In genomic region chr3:145118254-145119001, GRCm38 (mm10) we compare ENCODE assay signal across 8 mouse cellular contexts. TPM values are rescaled to one million over a fixed set of nuclear protein-coding genes. Genes with fewer than 3 reads are reported as not detected.
DNase-seq lines count a peak whose midpoint lies in the region; ATAC-seq and TF ChIP-seq lines count a peak whose summit lies in the region.

TSS of gene Odf2l (plus strand) at chr3:145118588.

- H3K4me3 ChIP-seq in bone marrow macrophage, adult 2 months (ENCODE audit: insufficient read depth, low read length), result peak within 1 kb of the TSS; percentile 83
- peak within 1 kb of the TSS; percentile 76 for H3K4me3 ChIP-seq in embryonic fibroblast, embryonic 13.5 days (ENCODE audit: insufficient read depth, low read length)
- peak within 1 kb of the TSS; percentile 89 for H3K4me3 ChIP-seq in heart, embryonic 10.5 days
- peak within 1 kb of the TSS; percentile 88 for H3K4me3 ChIP-seq in kidney, embryonic 15.5 days (replicated peaks)

- H3K36me3 ChIP-seq in heart, embryonic 10.5 days, result no peaks in the 10 kb centered on the region
- no peaks in the 10 kb centered on the region for H3K36me3 ChIP-seq in kidney, embryonic 15.5 days

- TF ChIP-seq POLR2A in bone marrow macrophage, adult 2 months (IDR thresholded peaks at IDR 0.05; ENCODE audit: borderline replicate concordance, low read depth, low read length), result no peak
- peak; percentile 88 for TF ChIP-seq POLR2A in embryonic fibroblast, embryonic 13.5 days (IDR thresholded peaks at IDR 0.05; ENCODE audit: low read depth, low read length)

- DNase-seq in A20 (ENCODE audit: low read depth, low spot score) (peak; percentile 100), liver (peak; percentile 97)
- peak; percentile 98 for DNase-seq in heart, embryonic 10.5 days (ENCODE audit: low spot score)
- peak; percentile 95 to 98 for DNase-seq in spleen, postnatal 4 days (ENCODE audit: low spot score in 2 of 2)

- peak; percentile 99 for ATAC-seq in kidney, embryonic 15.5 days (replicated peaks; ENCODE audit: low FRiP score)
- ATAC-seq in monocyte, adult 5-6 weeks (replicated peaks; ENCODE audit: insufficient number of reproducible peaks, low FRiP score, low TSS enrichment, poor library complexity, severe bottlenecking), result peak; percentile 98

- TF ChIP-seq CTCF in bone marrow macrophage, adult 2 months (IDR thresholded peaks at IDR 0.05; ENCODE audit: low read depth, low read length), result no peak
- no peak for TF ChIP-seq CTCF in embryonic fibroblast, embryonic 13.5 days (IDR thresholded peaks at IDR 0.05; ENCODE audit: borderline replicate concordance, insufficient read depth, low read length)

- WGBS in heart, embryonic 10.5 days, result under 1% methylated on average over 56 of the region's 57 CpGs
- WGBS in kidney, embryonic 15.5 days, result under 1% methylated on average over 55 of the region's 57 CpGs

- no peaks in the 10 kb centered on the region for H3K27me3 ChIP-seq in heart, embryonic 10.5 days (ENCODE audit: insufficient read depth, poor library complexity, severe bottlenecking)
- no peaks in the 10 kb centered on the region for H3K27me3 ChIP-seq in kidney, embryonic 15.5 days

- H3K4me1 ChIP-seq in bone marrow macrophage, adult 2 months (ENCODE audit: control insufficient read depth, insufficient read depth, low read length), result peaks cover 14% of the 10 kb centered on the region
- peaks cover 6% of the 10 kb centered on the region; the same call in 1 of the 2 replicates for H3K4me1 ChIP-seq in embryonic fibroblast, embryonic 13.5 days (ENCODE audit: control insufficient read depth, insufficient read depth, low read length)
- H3K4me1 ChIP-seq in heart, embryonic 10.5 days, result peaks cover 14% of the 10 kb centered on the region
- H3K4me1 ChIP-seq in kidney, embryonic 15.5 days, result peaks cover 16% of the 10 kb centered on the region

- peak within 1 kb of the TSS; percentile 85 for H3K9ac ChIP-seq in kidney, embryonic 15.5 days

- H3K9me3 ChIP-seq in heart, embryonic 10.5 days, result no peaks in the 10 kb centered on the region
- H3K9me3 ChIP-seq in kidney, embryonic 15.5 days (replicated peaks), result no peaks in the 10 kb centered on the region

- peak within 1 kb of the TSS; percentile 98 for H3K27ac ChIP-seq in bone marrow macrophage, adult 2 months (ENCODE audit: insufficient read depth, low read depth, low read length)
- H3K27ac ChIP-seq in embryonic fibroblast, embryonic 13.5 days (ENCODE audit: insufficient read depth, low read length), result peak within 1 kb of the TSS; percentile 95
- H3K27ac ChIP-seq in heart, embryonic 10.5 days, result peak within 1 kb of the TSS; percentile 99
- peak within 1 kb of the TSS; percentile 99 for H3K27ac ChIP-seq in kidney, embryonic 15.5 days

- peak within 1 kb of the TSS; percentile 67 for H3K4me2 ChIP-seq in kidney, embryonic 15.5 days

RNA-seq across cellular contexts. Expression of gene Odf2l, which starts in this region (rescaled TPM):
- polyA plus RNA-seq in bone marrow macrophage, adult 2 months (2012; ENCODE audit: insufficient read depth, insufficient read length, missing spikeins), result 15.0 and 22.8 TPM in 2 replicates
- polyA plus RNA-seq in embryonic fibroblast, embryonic 13.5 days (2011; ENCODE audit: insufficient read length, low read depth, missing spikeins), result 22.4 and 40.7 TPM in 2 replicates
- polyA plus RNA-seq in heart, embryonic 10.5 days (2016; fragmentation: Nextera tagmentation; extraction: Ambion mirVana), result 14.1 and 14.7 TPM in 2 replicates
- 17.5 and 18.7 TPM in 2 replicates for polyA plus RNA-seq in kidney, embryonic 15.5 days (2015; fragmentation: Nextera tagmentation; extraction: Ambion mirVana)
- total RNA-seq in monocyte, adult 5-6 weeks (2017), result 21.2 to 34.9 TPM (median 28.3 TPM) in 3 replicates

Comparison
In these comparisons a context has a peak if more than half of its experiments do, and no peak if none do; other contexts are left out.
1. Peak in every context shown above with its lines: DNase-seq, ATAC-seq, H3K4me3 ChIP-seq and H3K27ac ChIP-seq.